Mouse (Mus musculus): Measurements from ENCODE around the gene Slc25a15. TPM values are rescaled to one million over a fixed set of nuclear protein-coding genes. Genes with fewer than 3 reads are reported as not detected.

Slc25a15 gene
- polyA plus RNA-seq, 1 experiment from 2014 or later, result 28.5 TPM

GRCm38 (mm10) chr8:22395256-22395655 is 3.1 kb downstream of the Slc25a15 start:
- Histone ChIP-seq H3K4me2 (replicated peaks; ENCODE audit: low read depth, low read length) (no peak overlapping the region), H3K4me3 (ENCODE audit: low read length) (no peak overlapping the region), H3K27ac (ENCODE audit: low read length) (no peak overlapping the region), H3K36me3 (ENCODE audit: insufficient read depth, low read length) (peaks cover 8% of the 10 kb centered on the region; the same call in 1 of the 2 replicates), H3K4me1 (ENCODE audit: insufficient read depth, low read length) (peaks cover 14% of the 10 kb centered on the region), H3K9ac (replicated peaks; ENCODE audit: low read length) (no peak overlapping the region), H3K27me3 (ENCODE audit: insufficient read depth, low read length) (no peaks in the 10 kb centered on the region), H3K9me3 (ENCODE audit: low read length) (no peaks in the 10 kb centered on the region)
- no peak for ATAC-seq (ENCODE audit: low FRiP score, low TSS enrichment)
- 92% methylated on average over 8 of the region's 8 CpGs for WGBS

GRCm38 (mm10) chr8:22394471-22394870 is 3.9 kb downstream of the Slc25a15 start:
- peaks cover 12% of the 10 kb centered on the region for H3K36me3 ChIP-seq (ENCODE audit: insufficient read depth, low read length)
- H3K9me3 ChIP-seq (ENCODE audit: low read length), result no peaks in the 10 kb centered on the region
- H3K27ac ChIP-seq (ENCODE audit: low read length), result no peak overlapping the region
- 78% methylated on average over 4 of the region's 4 CpGs for WGBS
- H3K4me3 ChIP-seq (ENCODE audit: low read length), result no peak overlapping the region
- peaks cover 14% of the 10 kb centered on the region for H3K4me1 ChIP-seq (ENCODE audit: insufficient read depth, low read length)
- H3K27me3 ChIP-seq (ENCODE audit: insufficient read depth, low read length), result no peaks in the 10 kb centered on the region
- ATAC-seq (ENCODE audit: low FRiP score, low TSS enrichment), result no peak
- no peak overlapping the region for H3K4me2 ChIP-seq (replicated peaks; ENCODE audit: low read depth, low read length)
- no peak overlapping the region for H3K9ac ChIP-seq (replicated peaks; ENCODE audit: low read length)

- peak; percentile 85 for ATAC-seq (ENCODE audit: low FRiP score, low TSS enrichment)
These were observed 7.5 kb downstream of the Slc25a15 start for GRCm38 (mm10) chr8:22390766-22391463.

GRCm38 (mm10) chr8:22389874-22390273 is 8.5 kb downstream of the Slc25a15 start:
- no peak overlapping the region for H3K4me3 ChIP-seq (ENCODE audit: low read length)
- H3K9ac ChIP-seq (replicated peaks; ENCODE audit: low read length), result no peak overlapping the region
- no peak overlapping the region for H3K4me2 ChIP-seq (replicated peaks; ENCODE audit: low read depth, low read length)
- H3K9me3 ChIP-seq (ENCODE audit: low read length), result no peaks in the 10 kb centered on the region
- no peaks in the 10 kb centered on the region for H3K27me3 ChIP-seq (ENCODE audit: insufficient read depth, low read length)
- WGBS, result 77% methylated on average over 10 of the region's 10 CpGs
- H3K4me1 ChIP-seq (ENCODE audit: insufficient read depth, low read length), result no peaks in the 10 kb centered on the region
- peak overlapping the region; percentile 4 for H3K27ac ChIP-seq (ENCODE audit: low read length)
- ATAC-seq (ENCODE audit: low FRiP score, low TSS enrichment), result no peak; the same call in 1 of the 2 replicates
- peaks cover 27% of the 10 kb centered on the region for H3K36me3 ChIP-seq (ENCODE audit: insufficient read depth, low read length)

More at GRCm38 (mm10) chr8:22390766-22391463, 7.5 kb downstream of the Slc25a15 start:
- no peak overlapping the region for H3K4me3 ChIP-seq (ENCODE audit: low read length)
- H3K4me2 ChIP-seq (replicated peaks; ENCODE audit: low read depth, low read length), result no peak overlapping the region
- H3K36me3 ChIP-seq (ENCODE audit: insufficient read depth, low read length), result peaks cover 25% of the 10 kb centered on the region
- H3K27me3 ChIP-seq (ENCODE audit: insufficient read depth, low read length), result no peaks in the 10 kb centered on the region
- 71% methylated on average over 8 of the region's 8 CpGs for WGBS
- H3K4me1 ChIP-seq (ENCODE audit: insufficient read depth, low read length), result no peaks in the 10 kb centered on the region
- 0 out of 2 replicates have a peak overlapping the region, but pooled peaks have one; percentile 9 for H3K27ac ChIP-seq (ENCODE audit: low read length)
- H3K9ac ChIP-seq (replicated peaks; ENCODE audit: low read length), result no peak overlapping the region
- H3K9me3 ChIP-seq (ENCODE audit: low read length), result no peaks in the 10 kb centered on the region

GRCm38 (mm10) chr8:22385158-22385557 is 13.2 kb downstream of the Slc25a15 start:
- ATAC-seq (ENCODE audit: low FRiP score, low TSS enrichment), result no peak
- Histone ChIP-seq H3K4me1 (ENCODE audit: insufficient read depth, low read length) (no peaks in the 10 kb centered on the region), H3K27me3 (ENCODE audit: insufficient read depth, low read length) (no peaks in the 10 kb centered on the region), H3K36me3 (ENCODE audit: insufficient read depth, low read length) (peaks cover 51% of the 10 kb centered on the region), H3K27ac (ENCODE audit: low read length) (no peak overlapping the region), H3K9me3 (ENCODE audit: low read length) (no peaks in the 10 kb centered on the region), H3K4me2 (replicated peaks; ENCODE audit: low read depth, low read length) (no peak overlapping the region), H3K4me3 (ENCODE audit: low read length) (no peak overlapping the region), H3K9ac (replicated peaks; ENCODE audit: low read length) (no peak overlapping the region)
- 87% methylated on average over 6 of the region's 6 CpGs for WGBS

GRCm38 (mm10) chr8:22382824-22383595 is 15.4 kb downstream of the Slc25a15 start:
- Histone ChIP-seq H3K4me1 (ENCODE audit: insufficient read depth, low read length) (no peaks in the 10 kb centered on the region), H3K9ac (replicated peaks; ENCODE audit: low read length) (no peak overlapping the region), H3K36me3 (ENCODE audit: insufficient read depth, low read length) (peaks cover 40% of the 10 kb centered on the region), H3K27me3 (ENCODE audit: insufficient read depth, low read length) (no peaks in the 10 kb centered on the region), H3K4me2 (replicated peaks; ENCODE audit: low read depth, low read length) (no peak overlapping the region), H3K27ac (ENCODE audit: low read length) (no peak overlapping the region), H3K9me3 (ENCODE audit: low read length) (no peaks in the 10 kb centered on the region), H3K4me3 (ENCODE audit: low read length) (no peak overlapping the region)
- 87% methylated on average over 19 of the region's 19 CpGs for WGBS
- ATAC-seq (ENCODE audit: low FRiP score, low TSS enrichment), result no peak

- no peak overlapping the region for H3K4me2 ChIP-seq (replicated peaks; ENCODE audit: low read depth, low read length)
- no peaks in the 10 kb centered on the region for H3K4me1 ChIP-seq (ENCODE audit: insufficient read depth, low read length)
- no peak overlapping the region for H3K4me3 ChIP-seq (ENCODE audit: low read length)
- no peak overlapping the region for H3K9ac ChIP-seq (replicated peaks; ENCODE audit: low read length)
- H3K27ac ChIP-seq (ENCODE audit: low read length), result no peak overlapping the region
- H3K27me3 ChIP-seq (ENCODE audit: insufficient read depth, low read length), result no peaks in the 10 kb centered on the region
- peaks cover 48% of the 10 kb centered on the region for H3K36me3 ChIP-seq (ENCODE audit: insufficient read depth, low read length)
- no peaks in the 10 kb centered on the region for H3K9me3 ChIP-seq (ENCODE audit: low read length)
- 94% methylated on average over 11 of the region's 11 CpGs for WGBS
- no peak for ATAC-seq (ENCODE audit: low FRiP score, low TSS enrichment)
These were observed 17.5 kb downstream of the Slc25a15 start for GRCm38 (mm10) chr8:22380934-22381333.

- no peaks in the 10 kb centered on the region for H3K4me1 ChIP-seq (ENCODE audit: insufficient read depth, low read length)
- no peak overlapping the region for H3K9ac ChIP-seq (replicated peaks; ENCODE audit: low read length)
- H3K27me3 ChIP-seq (ENCODE audit: insufficient read depth, low read length), result no peaks in the 10 kb centered on the region
- peaks cover 30% of the 10 kb centered on the region; the same call in 1 of the 2 replicates for H3K36me3 ChIP-seq (ENCODE audit: insufficient read depth, low read length)
- no peaks in the 10 kb centered on the region for H3K9me3 ChIP-seq (ENCODE audit: low read length)
- H3K4me3 ChIP-seq (ENCODE audit: low read length), result no peak overlapping the region
- peak; percentile 80; the same call in 1 of the 2 replicates for ATAC-seq (ENCODE audit: low FRiP score, low TSS enrichment)
- no peak overlapping the region for H3K27ac ChIP-seq (ENCODE audit: low read length)
- 52% methylated on average over 5 of the region's 5 CpGs for WGBS
- H3K4me2 ChIP-seq (replicated peaks; ENCODE audit: low read depth, low read length), result no peak overlapping the region
These were observed 21.5 kb downstream of the Slc25a15 start for GRCm38 (mm10) chr8:22376903-22377302.

GRCm38 (mm10) chr8:22376311-22376710 is 22.1 kb downstream of the Slc25a15 start:
- H3K27me3 ChIP-seq (ENCODE audit: insufficient read depth, low read length), result no peaks in the 10 kb centered on the region
- no peak for ATAC-seq (ENCODE audit: low FRiP score, low TSS enrichment)
- H3K9me3 ChIP-seq (ENCODE audit: low read length), result no peaks in the 10 kb centered on the region
- H3K4me2 ChIP-seq (replicated peaks; ENCODE audit: low read depth, low read length), result no peak overlapping the region
- H3K36me3 ChIP-seq (ENCODE audit: insufficient read depth, low read length), result peaks cover 24% of the 10 kb centered on the region; the same call in 1 of the 2 replicates
- H3K9ac ChIP-seq (replicated peaks; ENCODE audit: low read length), result no peak overlapping the region
- 95% methylated on average over 5 of the region's 5 CpGs for WGBS
- H3K4me3 ChIP-seq (ENCODE audit: low read length), result no peak overlapping the region
- H3K4me1 ChIP-seq (ENCODE audit: insufficient read depth, low read length), result no peaks in the 10 kb centered on the region
- H3K27ac ChIP-seq (ENCODE audit: low read length), result no peak overlapping the region

GRCm38 (mm10) chr8:22359882-22360281 is 38.5 kb downstream of the Slc25a15 start:
- Histone ChIP-seq H3K36me3 (ENCODE audit: insufficient read depth, low read length) (no peaks in the 10 kb centered on the region), H3K27me3 (ENCODE audit: insufficient read depth, low read length) (no peaks in the 10 kb centered on the region)

More at GRCm38 (mm10) chr8:22359882-22360281, 38.5 kb downstream of the Slc25a15 start:
- no peaks in the 10 kb centered on the region for H3K4me1 ChIP-seq (ENCODE audit: insufficient read depth, low read length)
- 83% methylated on average over 6 of the region's 6 CpGs for WGBS
- no peak overlapping the region for H3K4me2 ChIP-seq (replicated peaks; ENCODE audit: low read depth, low read length)
- no peak overlapping the region for H3K27ac ChIP-seq (ENCODE audit: low read length)
- no peak for ATAC-seq (ENCODE audit: low FRiP score, low TSS enrichment)
- H3K9me3 ChIP-seq (ENCODE audit: low read length), result 0 out of 2 replicates have a peak, but pooled peaks cover 4% of the 10 kb centered on the region
- H3K4me3 ChIP-seq (ENCODE audit: low read length), result no peak overlapping the region
- H3K9ac ChIP-seq (replicated peaks; ENCODE audit: low read length), result no peak overlapping the region
